Mouse (Mus musculus): Measurements from ENCODE around the gene Ptpro.
"Not testable (repeated sequence)": the region's sequence is repeated elsewhere in the genome, so short reads cannot be mapped to it uniquely, and the experiment has no call there.

The Ptpro gene

GRCm38 (mm10) chr6:137455537-137456041 lies 203.5 kb downstream of the Ptpro start:
- peak; percentile 40 for DNase-seq (ENCODE audit: low spot score)

GRCm38 (mm10) chr6:137456064-137456463 lies 203.9 kb downstream of the Ptpro start:
- DNase-seq (ENCODE audit: low spot score): no peak

- no peak for DNase-seq (ENCODE audit: low spot score)
Observed at GRCm38 (mm10) chr6:137457210-137457609, 205.1 kb downstream of the Ptpro start.

- no peak for DNase-seq (ENCODE audit: low spot score)
Observed at GRCm38 (mm10) chr6:137458136-137458535, 206.0 kb downstream of the Ptpro start.

GRCm38 (mm10) chr6:137463771-137464170 lies 211.7 kb downstream of the Ptpro start:
- DNase-seq (ENCODE audit: low spot score): no peak

GRCm38 (mm10) chr6:137465253-137465652 lies 213.1 kb downstream of the Ptpro start:
- DNase-seq (ENCODE audit: low spot score): no peak

- no peak for DNase-seq (ENCODE audit: low spot score)
Observed at GRCm38 (mm10) chr6:137466256-137466655, 214.1 kb downstream of the Ptpro start.

- no peak for DNase-seq (ENCODE audit: low spot score)
Observed at GRCm38 (mm10) chr6:137467696-137468095, 215.6 kb downstream of the Ptpro start.

- DNase-seq (ENCODE audit: low spot score): no peak
Observed at GRCm38 (mm10) chr6:137469541-137469940, 217.4 kb downstream of the Ptpro start.

GRCm38 (mm10) chr6:137470901-137471598 lies 218.9 kb downstream of the Ptpro start:
- DNase-seq (ENCODE audit: low spot score): no peak

- DNase-seq (ENCODE audit: low spot score): no peak
Observed at GRCm38 (mm10) chr6:137472129-137472528, 220.0 kb downstream of the Ptpro start.

GRCm38 (mm10) chr6:137473433-137473832 lies 221.3 kb downstream of the Ptpro start:
- DNase-seq (ENCODE audit: low spot score): no peak

GRCm38 (mm10) chr6:137475695-137476094 lies 223.6 kb downstream of the Ptpro start:
- DNase-seq (ENCODE audit: low spot score): not testable (repeated sequence)

GRCm38 (mm10) chr6:137482891-137483290 lies 230.8 kb downstream of the Ptpro start:
- DNase-seq (ENCODE audit: low spot score): no peak

- peak; percentile 85 for DNase-seq (ENCODE audit: low spot score)
Observed at GRCm38 (mm10) chr6:137487443-137487842, 235.3 kb downstream of the Ptpro start.

GRCm38 (mm10) chr6:137490115-137490514 lies 238.0 kb downstream of the Ptpro start:
- DNase-seq (ENCODE audit: low spot score): no peak

GRCm38 (mm10) chr6:137491659-137492058 lies 239.5 kb downstream of the Ptpro start:
- DNase-seq (ENCODE audit: low spot score): no peak

GRCm38 (mm10) chr6:137492582-137492981 lies 240.5 kb downstream of the Ptpro start:
- DNase-seq (ENCODE audit: low spot score): peak; percentile 45

- DNase-seq (ENCODE audit: low spot score): no peak
Observed at GRCm38 (mm10) chr6:137493211-137494135, 241.4 kb downstream of the Ptpro start.

GRCm38 (mm10) chr6:137494136-137494475 lies 242.0 kb downstream of the Ptpro start:
- DNase-seq (ENCODE audit: low spot score): no peak

- no peak for DNase-seq (ENCODE audit: low spot score)
Observed at GRCm38 (mm10) chr6:137494801-137495200, 242.7 kb downstream of the Ptpro start.

GRCm38 (mm10) chr6:137495233-137495632 lies 243.1 kb downstream of the Ptpro start:
- no peak for DNase-seq (ENCODE audit: low spot score)

GRCm38 (mm10) chr6:137496562-137496961 lies 244.4 kb downstream of the Ptpro start:
- DNase-seq (ENCODE audit: low spot score): no peak
